Mouse (Mus musculus): ENCODE measurements around the gene Gpha2.
A peak's percentile ranks its signal among the peaks of the same experiment; 100 is the strongest.

Gpha2 gene

GRCm38 (mm10) chr19:6241274-6242107 lies 15.3 kb downstream of the Gpha2 start, which contains the start of gene Atg2a:
Gene Atg2a, plus strand, starts transcription at chr19:6241668.
- peak; percentile 99 for DNase-seq (ENCODE audit: low spot score)

- DNase-seq (ENCODE audit: low spot score): peak; percentile 64
Measured at GRCm38 (mm10) chr19:6242281-6242680, 16.1 kb downstream of the Gpha2 start.

GRCm38 (mm10) chr19:6243226-6243625 lies 17.0 kb downstream of the Gpha2 start:
- DNase-seq (ENCODE audit: low spot score): no peak

- no peak for DNase-seq (ENCODE audit: low spot score)
Measured at GRCm38 (mm10) chr19:6245806-6246205, 19.6 kb downstream of the Gpha2 start.

GRCm38 (mm10) chr19:6247526-6248300 lies 21.5 kb downstream of the Gpha2 start:
- no peak for DNase-seq (ENCODE audit: low spot score)

GRCm38 (mm10) chr19:6253021-6253420 lies 26.8 kb downstream of the Gpha2 start:
- DNase-seq (ENCODE audit: low spot score): no peak

GRCm38 (mm10) chr19:6260428-6260827 lies 34.2 kb downstream of the Gpha2 start:
- no peak for DNase-seq (ENCODE audit: low spot score)

GRCm38 (mm10) chr19:6260946-6261345 lies 34.8 kb downstream of the Gpha2 start:
- no peak for DNase-seq (ENCODE audit: low spot score)

- DNase-seq (ENCODE audit: low spot score): no peak
Measured at GRCm38 (mm10) chr19:6261379-6261778, 35.2 kb downstream of the Gpha2 start.

- DNase-seq (ENCODE audit: low spot score): peak; percentile 59
Measured at GRCm38 (mm10) chr19:6262222-6262621, 36.0 kb downstream of the Gpha2 start.

- DNase-seq (ENCODE audit: low spot score): no peak
Measured at GRCm38 (mm10) chr19:6262839-6263433, 36.8 kb downstream of the Gpha2 start.

- DNase-seq (ENCODE audit: low spot score): no peak
Measured at GRCm38 (mm10) chr19:6264200-6264599, 38.0 kb downstream of the Gpha2 start.

GRCm38 (mm10) chr19:6264945-6265344 lies 38.8 kb downstream of the Gpha2 start:
- DNase-seq (ENCODE audit: low spot score): no peak

GRCm38 (mm10) chr19:6265727-6266182 lies 39.6 kb downstream of the Gpha2 start:
- DNase-seq (ENCODE audit: low spot score): no peak

- no peak for DNase-seq (ENCODE audit: low spot score)
Measured at GRCm38 (mm10) chr19:6267306-6268169, 41.4 kb downstream of the Gpha2 start.

- DNase-seq (ENCODE audit: low spot score): peak; percentile 80
Measured at GRCm38 (mm10) chr19:6268170-6268528, 42.0 kb downstream of the Gpha2 start.

GRCm38 (mm10) chr19:6268670-6269132 lies 42.5 kb downstream of the Gpha2 start:
- no peak for DNase-seq (ENCODE audit: low spot score)

- no peak for DNase-seq (ENCODE audit: low spot score)
Measured at GRCm38 (mm10) chr19:6269798-6270475, 43.8 kb downstream of the Gpha2 start.

GRCm38 (mm10) chr19:6270661-6271060 lies 44.5 kb downstream of the Gpha2 start:
- no peak for DNase-seq (ENCODE audit: low spot score)

GRCm38 (mm10) chr19:6271206-6271605 lies 45.0 kb downstream of the Gpha2 start:
- no peak for DNase-seq (ENCODE audit: low spot score)

- no peak for DNase-seq (ENCODE audit: low spot score)
Measured at GRCm38 (mm10) chr19:6272053-6272452, 45.9 kb downstream of the Gpha2 start.
